Mouse (Mus musculus): Measurements from ENCODE around the gene Ttyh3. TPM values are rescaled to one million over a fixed set of nuclear protein-coding genes. Genes with fewer than 3 reads are reported as not detected.
A peak's percentile ranks its signal among the peaks of the same experiment; 100 is the strongest.

The Ttyh3 gene
- polyA plus RNA-seq, 1 experiment, result 34.8 TPM

GRCm38 (mm10) chr5:140609511-140610272, 39.1 kb downstream of the Ttyh3 start:
- TF ChIP-seq POLR2A (IDR thresholded peaks at IDR 0.05; ENCODE audit: borderline replicate concordance, control insufficient read depth, low read depth, low read length) (peak; percentile 71; the same call in 1 of the 2 replicates), CTCF (IDR thresholded peaks at IDR 0.05; ENCODE audit: control insufficient read depth, insufficient read depth, low read length) (no peak)
- peak overlapping the region; percentile 87 for H3K27ac ChIP-seq (ENCODE audit: control insufficient read depth, insufficient read depth, low read depth, low read length, poor library complexity)
- H3K4me3 ChIP-seq (replicated peaks; ENCODE audit: control insufficient read depth, low read depth, low read length), result peak overlapping the region; percentile 57
- peaks cover 5% of the 10 kb centered on the region; the same call in 1 of the 2 replicates for H3K4me1 ChIP-seq (ENCODE audit: control insufficient read depth, insufficient read depth, low read length)
- 9% methylated on average over 13 of the region's 13 CpGs for WGBS

GRCm38 (mm10) chr5:140608634-140609015, 40.2 kb downstream of the Ttyh3 start:
- WGBS, result under 1% methylated on average over 16 of the region's 16 CpGs
- Histone ChIP-seq H3K4me3 (replicated peaks; ENCODE audit: control insufficient read depth, low read depth, low read length) (peak overlapping the region; percentile 90), H3K27ac (ENCODE audit: control insufficient read depth, insufficient read depth, low read depth, low read length, poor library complexity) (peak overlapping the region; percentile 87), H3K4me1 (ENCODE audit: control insufficient read depth, insufficient read depth, low read length) (peaks cover 4% of the 10 kb centered on the region; the same call in 1 of the 2 replicates)
- TF ChIP-seq POLR2A (IDR thresholded peaks at IDR 0.05; ENCODE audit: borderline replicate concordance, control insufficient read depth, low read depth, low read length) (no peak), CTCF (IDR thresholded peaks at IDR 0.05; ENCODE audit: control insufficient read depth, insufficient read depth, low read length) (no peak)

GRCm38 (mm10) chr5:140607836-140608633, 40.8 kb downstream of the Ttyh3 start:
- Histone ChIP-seq H3K4me3 (replicated peaks; ENCODE audit: control insufficient read depth, low read depth, low read length) (peak overlapping the region; percentile 90), H3K4me1 (ENCODE audit: control insufficient read depth, insufficient read depth, low read length) (peaks cover 4% of the 10 kb centered on the region; the same call in 1 of the 2 replicates), H3K27ac (ENCODE audit: control insufficient read depth, insufficient read depth, low read depth, low read length, poor library complexity) (peak overlapping the region; percentile 87)
- WGBS, result under 1% methylated on average over 16 of the region's 17 CpGs
- TF ChIP-seq POLR2A (IDR thresholded peaks at IDR 0.05; ENCODE audit: borderline replicate concordance, control insufficient read depth, low read depth, low read length) (no peak), CTCF (IDR thresholded peaks at IDR 0.05; ENCODE audit: control insufficient read depth, insufficient read depth, low read length) (no peak)

- H3K4me1 ChIP-seq (ENCODE audit: control insufficient read depth, insufficient read depth, low read length), result peaks cover 4% of the 10 kb centered on the region; the same call in 1 of the 2 replicates
- H3K27ac ChIP-seq (ENCODE audit: control insufficient read depth, insufficient read depth, low read depth, low read length, poor library complexity), result peak within 1 kb of the TSS; percentile 87
- peak within 1 kb of the TSS; percentile 90 for H3K4me3 ChIP-seq (replicated peaks; ENCODE audit: control insufficient read depth, low read depth, low read length)
These were observed 41.6 kb downstream of the Ttyh3 start, which contains the start of gene Lfng for GRCm38 (mm10) chr5:140607001-140607835. Gene Lfng, plus strand, starts transcription at chr5:140607320.

GRCm38 (mm10) chr5:140606386-140606785, 42.4 kb downstream of the Ttyh3 start:
- peak overlapping the region; percentile 13; the same call in 1 of the 2 replicates for H3K27ac ChIP-seq (ENCODE audit: control insufficient read depth, insufficient read depth, low read depth, low read length, poor library complexity)
- peaks cover 3% of the 10 kb centered on the region; the same call in 1 of the 2 replicates for H3K4me1 ChIP-seq (ENCODE audit: control insufficient read depth, insufficient read depth, low read length)
- WGBS, result 9% methylated on average over 23 of the region's 23 CpGs
- no peak overlapping the region for H3K4me3 ChIP-seq (replicated peaks; ENCODE audit: control insufficient read depth, low read depth, low read length)
- no peak for TF ChIP-seq CTCF (IDR thresholded peaks at IDR 0.05; ENCODE audit: control insufficient read depth, insufficient read depth, low read length)
- no peak for TF ChIP-seq POLR2A (IDR thresholded peaks at IDR 0.05; ENCODE audit: borderline replicate concordance, control insufficient read depth, low read depth, low read length)

More at GRCm38 (mm10) chr5:140607001-140607835, 41.6 kb downstream of the Ttyh3 start, which contains the start of gene Lfng:
- TF ChIP-seq CTCF (IDR thresholded peaks at IDR 0.05; ENCODE audit: control insufficient read depth, insufficient read depth, low read length), result peak; percentile 1; the same call in 1 of the 2 replicates
- TF ChIP-seq POLR2A (IDR thresholded peaks at IDR 0.05; ENCODE audit: borderline replicate concordance, control insufficient read depth, low read depth, low read length), result peak; percentile 99
- WGBS, result under 1% methylated on average over 91 of the region's 91 CpGs

- TF ChIP-seq CTCF (IDR thresholded peaks at IDR 0.05; ENCODE audit: control insufficient read depth, insufficient read depth, low read length) (no peak), POLR2A (IDR thresholded peaks at IDR 0.05; ENCODE audit: borderline replicate concordance, control insufficient read depth, low read depth, low read length) (no peak)
- Histone ChIP-seq H3K27ac (ENCODE audit: control insufficient read depth, insufficient read depth, low read depth, low read length, poor library complexity) (no peak overlapping the region), H3K4me1 (ENCODE audit: control insufficient read depth, insufficient read depth, low read length) (peaks cover 3% of the 10 kb centered on the region; the same call in 1 of the 2 replicates), H3K4me3 (replicated peaks; ENCODE audit: control insufficient read depth, low read depth, low read length) (no peak overlapping the region)
- WGBS, result 47% methylated on average over 3 of the region's 3 CpGs
These were observed 43.6 kb downstream of the Ttyh3 start for GRCm38 (mm10) chr5:140605228-140605627.

- Histone ChIP-seq H3K4me3 (replicated peaks; ENCODE audit: control insufficient read depth, low read depth, low read length) (no peak overlapping the region), H3K4me1 (ENCODE audit: control insufficient read depth, insufficient read depth, low read length) (no peaks in the 10 kb centered on the region), H3K27ac (ENCODE audit: control insufficient read depth, insufficient read depth, low read depth, low read length, poor library complexity) (no peak overlapping the region)
- WGBS, result 78% methylated on average over 8 of the region's 8 CpGs
- TF ChIP-seq CTCF (IDR thresholded peaks at IDR 0.05; ENCODE audit: control insufficient read depth, insufficient read depth, low read length) (no peak), POLR2A (IDR thresholded peaks at IDR 0.05; ENCODE audit: borderline replicate concordance, control insufficient read depth, low read depth, low read length) (no peak)
These were observed 44.4 kb downstream of the Ttyh3 start for GRCm38 (mm10) chr5:140604386-140604785.
